Mouse (Mus musculus) ES-Bruce4 (cell line): Measurements from ENCODE around the gene Ankrd40.

ENCODE experiments used
- CTCF ChIP-seq: IDR thresholded peaks from one replicate; pipeline ENCODE4 v1.8.1; 2011; ENCODE audit warnings: low read depth, low read length
- EP300 ChIP-seq: IDR thresholded peaks from 2 replicates; pipeline ENCODE4 v1.6.1; 2011; ENCODE audit warnings: low read depth, low read length; ENCODE audit not compliant: insufficient read depth
- POLR2A ChIP-seq: IDR thresholded peaks from one replicate; pipeline ENCODE4 v1.8.1; 2011; ENCODE audit warnings: low read length; ENCODE audit not compliant: insufficient read depth

DNA sequence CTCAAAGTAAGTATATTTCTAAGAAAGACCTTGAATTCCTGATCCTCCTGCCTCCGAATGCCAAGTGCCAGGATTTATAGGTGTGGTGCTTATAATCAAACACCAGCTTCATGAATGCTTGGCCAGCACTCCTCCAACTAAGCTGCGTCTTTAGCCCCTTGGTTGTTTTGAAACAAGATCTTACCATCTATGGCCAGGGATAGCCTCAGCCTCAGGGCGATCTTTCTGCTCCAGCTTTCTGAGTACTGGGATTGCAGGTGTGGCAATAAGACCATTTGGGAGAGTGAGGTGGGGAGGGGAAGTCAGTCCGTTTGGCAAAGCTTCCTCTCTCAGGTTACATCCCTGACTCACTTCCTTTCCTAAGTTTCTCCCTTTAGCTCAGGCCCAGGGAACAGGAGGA, 60.0 kb downstream of the Ankrd40 start:
- TF ChIP-seq EP300 (no peak), POLR2A (no peak), CTCF (no peak)
